Mouse (Mus musculus): ENCODE measurements at regions not wholly inside any gene's neighbourhood (a gene's known extent, or its start where the extent isn't known, plus 50 kb on each side); places are given as distances from the start of the nearest gene placed in this dataset.

DNA sequence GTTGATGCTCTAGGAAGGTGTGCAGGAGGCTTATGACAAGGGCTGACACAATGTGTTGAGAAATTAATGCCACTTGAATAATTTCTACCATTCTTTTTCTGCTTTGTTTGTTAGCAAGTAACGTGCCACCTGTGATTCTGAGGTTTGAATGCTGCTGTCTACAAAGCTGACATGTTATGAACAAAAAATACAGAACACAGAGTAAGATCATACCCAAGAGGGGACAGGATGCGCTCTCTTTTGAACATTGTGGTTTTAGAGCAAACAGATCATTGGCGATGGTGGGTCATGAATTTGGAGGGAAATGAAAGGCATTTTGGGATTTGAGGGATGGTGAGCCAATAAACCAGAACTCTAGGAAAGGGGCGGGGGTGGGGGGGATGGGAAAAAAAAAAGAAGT is 73.3 kb upstream of the Satb1 start:
- TF ChIP-seq POLR2A (IDR thresholded peaks at IDR 0.05; ENCODE audit: control insufficient read depth, extremely low read depth, insufficient read depth, low read length, poor library complexity) = no peak
- no peak for TF ChIP-seq CTCF (IDR thresholded peaks at IDR 0.05; ENCODE audit: borderline replicate concordance, control insufficient read depth, extremely low read depth, insufficient read depth, low read length, poor library complexity)

Data from thymus, adult 2 months (tissue).